Mouse (Mus musculus): ENCODE data around the gene Rbfox1.

Gene Rbfox1

GRCm38 (mm10) chr16:7302416-7302815 lies 1417.3 kb downstream of the Rbfox1 start:
- DNase-seq = no peak

GRCm38 (mm10) chr16:7329196-7329595 lies 1444.0 kb downstream of the Rbfox1 start:
- DNase-seq = no peak

- DNase-seq = no peak
Observed at GRCm38 (mm10) chr16:7341186-7341585, 1456.0 kb downstream of the Rbfox1 start.

DNA sequence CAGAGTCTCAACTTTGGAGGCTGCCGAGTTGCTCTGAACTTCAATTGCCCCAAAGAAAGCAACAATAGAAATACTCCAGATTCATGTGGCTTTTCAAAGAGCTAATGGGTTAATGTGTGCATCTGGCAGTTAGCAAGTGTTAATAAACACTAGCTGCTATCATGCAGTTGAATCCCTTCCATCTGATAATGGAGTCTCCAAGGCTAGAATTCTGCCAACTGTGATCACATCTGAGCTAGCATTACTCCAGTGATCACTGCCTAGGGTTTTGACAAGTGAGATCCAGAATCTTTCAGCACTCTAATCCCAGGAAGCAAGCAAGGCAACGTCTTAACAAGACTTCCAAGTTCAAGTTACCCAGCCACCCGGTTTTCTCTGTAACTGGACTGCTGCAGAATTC lies 1460.1 kb downstream of the Rbfox1 start:
- no peak for DNase-seq

- no peak for DNase-seq
Observed at GRCm38 (mm10) chr16:7346001-7346625, 1461.0 kb downstream of the Rbfox1 start.

GRCm38 (mm10) chr16:7347522-7348165 lies 1462.5 kb downstream of the Rbfox1 start:
- DNase-seq = no peak

DNA sequence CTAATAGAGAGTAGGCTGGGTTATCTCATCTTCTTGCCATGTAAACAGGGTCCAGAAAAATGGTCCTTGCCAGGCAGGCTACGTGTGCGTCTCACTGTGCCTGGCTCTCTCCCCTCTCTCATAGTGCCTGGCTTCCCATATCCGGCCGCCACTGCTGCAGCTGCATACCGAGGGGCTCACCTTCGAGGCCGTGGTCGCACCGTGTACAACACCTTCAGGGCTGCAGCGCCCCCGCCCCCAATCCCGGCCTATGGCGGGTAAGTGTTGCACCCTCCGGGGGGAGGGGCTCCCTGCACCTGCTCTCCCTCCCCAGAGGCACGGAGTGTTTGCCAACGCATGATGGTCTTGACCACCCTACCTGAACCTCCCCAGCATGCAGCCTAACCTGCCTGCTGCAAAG lies 1467.7 kb downstream of the Rbfox1 start:
- DNase-seq = no peak

DNA sequence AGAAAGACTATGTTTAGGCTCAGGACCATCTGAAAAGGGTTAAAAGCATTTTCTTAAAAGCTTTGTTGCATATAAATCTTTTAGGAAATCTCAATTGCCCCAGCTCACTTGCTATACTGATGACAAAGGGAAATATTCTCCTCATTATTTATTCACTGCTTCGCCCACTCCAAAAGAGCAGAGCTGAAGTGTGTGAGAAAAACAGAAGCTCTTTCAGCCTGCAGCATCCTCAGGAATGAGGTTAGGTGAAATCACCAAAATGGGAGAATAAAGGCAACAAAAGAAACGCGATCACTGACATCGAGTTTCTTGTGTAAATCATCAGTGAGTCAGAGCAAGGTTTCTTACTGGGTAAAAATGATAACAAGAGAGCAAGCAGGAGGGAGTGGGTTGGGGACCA lies 1469.0 kb downstream of the Rbfox1 start:
- no peak for DNase-seq

DNA sequence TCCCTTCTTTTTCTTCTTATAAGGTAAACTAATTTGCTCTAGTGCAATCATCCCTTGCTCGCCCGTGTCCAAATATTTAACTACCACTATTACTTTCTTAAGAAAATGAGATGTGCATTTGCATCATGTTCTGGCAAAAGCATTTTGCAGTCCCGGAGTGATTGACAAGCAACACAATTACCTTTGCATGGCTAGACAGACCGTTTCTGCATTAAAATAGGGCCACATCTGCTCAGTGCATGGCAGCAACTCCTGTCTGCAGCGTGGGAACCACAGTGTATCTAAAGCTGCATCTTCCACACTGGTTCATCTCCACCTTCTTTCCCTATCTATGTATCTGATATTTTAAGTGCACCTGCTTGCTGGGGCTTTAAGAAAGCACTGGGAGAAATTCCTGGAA lies 1473.9 kb downstream of the Rbfox1 start:
- no peak for DNase-seq

- DNase-seq = no peak
Observed at GRCm38 (mm10) chr16:7360706-7361105, 1475.6 kb downstream of the Rbfox1 start.

GRCm38 (mm10) chr16:7365878-7366277 lies 1480.7 kb downstream of the Rbfox1 start:
- no peak for DNase-seq

DNA sequence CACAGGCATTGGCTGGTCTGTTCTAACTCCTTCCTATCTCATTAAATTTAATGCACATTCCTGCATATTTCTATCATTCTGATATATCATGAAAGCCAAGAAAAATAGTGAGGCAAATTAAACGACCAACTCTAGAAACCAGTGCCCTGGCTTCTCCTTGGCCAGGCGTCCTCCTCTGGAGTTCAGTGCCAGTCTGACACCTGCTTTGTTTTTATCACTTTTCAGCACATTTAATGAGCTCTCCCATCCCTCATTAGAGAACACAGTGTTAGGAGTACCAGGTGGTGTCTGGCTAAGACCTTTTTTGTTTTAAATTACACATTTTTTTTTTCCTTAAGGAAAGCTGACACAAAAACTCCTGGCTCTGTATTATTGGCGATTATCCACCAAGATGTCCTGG lies 1489.0 kb downstream of the Rbfox1 start:
- no peak for DNase-seq

DNA sequence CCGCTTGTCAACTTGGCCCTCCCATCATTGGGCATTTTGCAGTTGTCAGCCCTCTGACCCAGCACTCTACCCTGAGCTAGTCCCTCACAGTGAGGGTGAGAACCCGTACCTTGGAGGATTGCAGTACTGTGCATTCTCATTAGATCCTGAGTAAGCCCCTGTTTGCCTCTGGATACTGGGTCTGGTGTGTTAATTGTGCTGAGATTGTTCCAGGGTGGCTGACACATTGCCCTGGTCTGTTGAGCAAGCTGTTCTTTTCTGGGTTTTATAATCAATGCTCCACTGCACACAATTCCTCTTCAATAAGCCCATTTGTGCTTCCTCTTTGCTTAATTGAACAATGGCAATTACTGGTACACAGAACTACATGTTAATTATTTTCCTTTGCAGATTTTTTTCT lies 1489.5 kb downstream of the Rbfox1 start:
- no peak for DNase-seq

GRCm38 (mm10) chr16:7396101-7396500 lies 1510.9 kb downstream of the Rbfox1 start:
- no peak for DNase-seq

GRCm38 (mm10) chr16:7404766-7405492 lies 1519.8 kb downstream of the Rbfox1 start:
- DNase-seq = no peak

DNA sequence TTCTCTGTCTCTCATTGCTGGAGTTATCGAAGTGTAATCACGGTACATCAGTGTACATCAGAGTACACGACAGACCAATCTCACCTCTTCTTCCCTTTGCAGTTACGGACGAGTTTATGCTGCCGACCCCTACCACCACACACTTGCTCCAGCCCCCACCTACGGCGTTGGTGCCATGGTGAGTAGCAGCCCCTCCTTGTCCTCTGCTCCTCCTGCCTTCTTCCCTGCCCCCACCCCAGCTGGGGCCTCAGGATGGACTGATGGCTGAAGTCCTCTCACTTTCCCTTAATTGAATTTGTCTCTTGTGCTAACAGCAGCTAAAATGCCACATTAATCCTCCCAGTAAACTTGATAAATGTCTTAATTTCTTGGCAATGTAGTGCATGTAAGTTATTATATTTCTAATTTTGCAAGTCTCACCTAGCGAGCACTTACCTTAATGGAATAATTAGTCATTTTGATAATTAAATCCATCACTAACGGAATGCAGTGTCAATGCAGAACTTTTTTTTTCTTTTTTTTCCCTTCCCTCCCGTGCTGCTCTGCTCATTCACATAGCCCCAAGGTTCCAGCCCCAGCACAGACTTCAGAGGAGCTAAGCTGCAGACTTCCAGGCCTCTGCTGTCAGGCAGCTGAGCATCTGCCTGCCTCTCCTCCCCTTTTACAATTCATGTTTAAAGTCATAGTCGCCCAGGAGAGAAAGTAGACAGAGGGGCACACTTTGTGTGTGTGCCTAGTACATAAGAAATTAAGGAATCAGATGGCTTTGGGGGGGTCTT lies 1522.9 kb downstream of the Rbfox1 start:
- DNase-seq = no peak

- DNase-seq = no peak
Observed at GRCm38 (mm10) chr16:7419655-7420281, 1534.6 kb downstream of the Rbfox1 start.

- no peak for DNase-seq
Observed at GRCm38 (mm10) chr16:7425386-7426089, 1540.4 kb downstream of the Rbfox1 start.

DNA sequence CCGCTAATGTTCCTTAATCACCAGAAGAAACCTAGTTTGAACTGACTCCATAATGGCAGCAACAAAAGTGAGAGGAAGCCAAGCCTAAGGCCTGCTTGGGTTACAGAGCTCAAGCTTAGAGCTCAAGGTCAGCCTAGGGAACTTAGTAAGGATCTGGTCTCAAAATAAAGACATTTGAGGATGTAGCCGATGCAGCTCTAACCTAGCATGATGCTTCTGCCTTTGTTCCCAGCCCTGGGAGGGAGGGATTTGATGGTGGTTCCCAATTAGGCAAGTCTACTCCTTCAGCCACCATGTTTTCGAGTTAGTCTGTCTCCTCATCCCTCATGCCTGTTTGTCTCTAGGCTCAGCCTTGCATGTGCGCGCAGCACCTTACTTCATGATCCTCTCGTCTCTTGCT lies 1548.1 kb downstream of the Rbfox1 start:
- DNase-seq = no peak

DNA sequence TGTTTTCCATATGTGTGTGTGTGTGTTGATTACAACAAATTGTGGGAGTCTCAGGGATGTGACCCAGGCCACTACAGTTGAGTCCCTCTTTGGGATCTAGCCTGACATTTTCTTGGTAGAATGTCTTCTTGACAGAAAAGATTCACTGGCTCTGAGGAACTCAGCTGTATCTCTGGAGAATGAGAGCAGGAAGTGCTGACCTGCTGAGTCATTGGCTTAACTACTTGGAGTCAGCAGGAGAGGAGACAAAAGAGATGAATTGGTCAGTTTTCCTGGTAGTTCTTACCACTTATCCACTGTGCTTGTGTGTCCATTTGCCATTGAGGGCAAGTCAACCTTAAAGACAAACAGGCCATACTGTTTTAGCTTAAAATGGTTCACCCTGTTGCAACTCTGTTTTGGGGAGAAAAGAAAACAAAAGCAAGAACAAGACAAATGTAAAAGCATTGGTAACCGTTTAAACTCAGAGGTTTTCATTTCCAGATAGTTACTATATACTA lies 1561.7 kb downstream of the Rbfox1 start:
- DNase-seq = no peak

DNA sequence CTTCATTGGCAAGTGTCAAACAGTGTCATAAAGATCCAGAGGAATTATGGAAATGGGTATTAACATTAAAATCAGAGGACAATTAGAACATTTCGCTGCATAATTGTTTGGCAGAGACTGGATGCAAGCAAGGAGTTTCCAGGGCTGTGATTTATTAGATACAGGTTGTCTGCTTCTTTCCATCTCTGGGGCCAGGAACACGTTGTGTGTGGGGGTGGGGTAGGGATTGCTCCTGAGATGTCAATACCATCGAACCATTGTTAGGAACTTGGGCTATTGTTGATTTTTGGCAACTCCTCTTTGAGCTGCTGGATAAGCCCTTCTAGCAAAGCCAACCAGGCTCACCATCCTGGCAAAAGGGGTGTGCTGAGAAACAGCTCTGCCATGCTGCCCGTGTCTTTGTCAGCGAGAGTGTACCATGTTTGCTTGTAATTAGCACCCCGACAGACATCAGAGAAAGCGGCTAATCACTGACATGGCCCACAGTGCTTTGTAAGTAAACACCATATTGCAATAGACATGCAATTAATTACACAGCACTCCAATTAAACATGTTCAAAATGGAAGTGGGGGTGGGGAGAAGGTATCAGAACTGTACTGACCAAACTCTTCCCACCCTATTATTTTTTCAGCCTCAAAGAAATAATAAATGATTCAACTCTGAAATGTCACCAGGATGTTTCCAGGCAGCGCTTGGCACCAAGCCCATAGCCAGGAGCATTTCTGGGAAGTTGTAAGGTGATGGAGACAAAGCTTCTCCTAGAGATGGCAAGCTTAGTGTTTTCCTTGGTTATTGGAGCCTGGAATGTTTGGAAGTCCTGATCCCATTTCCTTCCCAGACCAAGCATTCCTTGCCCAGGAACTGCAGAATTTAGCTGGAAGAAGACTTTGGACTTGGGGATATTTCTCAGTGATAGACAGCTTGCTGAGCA lies 1562.8 kb downstream of the Rbfox1 start:
- no peak for DNase-seq
